Mouse (Mus musculus): ENCODE data around the gene Gmeb1.
"Not testable (repeated sequence)": the region's sequence is repeated elsewhere in the genome, so short reads cannot be mapped to it uniquely, and the experiment has no call there.

The Gmeb1 gene

GRCm38 (mm10) chr4:132273166-132273565 lies 11.8 kb upstream of the Gmeb1 start:
- DNase-seq (ENCODE audit: low spot score), result no peak

- DNase-seq (ENCODE audit: low spot score), result peak; percentile 94
Measured at GRCm38 (mm10) chr4:132269740-132270560, 8.5 kb upstream of the Gmeb1 start.

GRCm38 (mm10) chr4:132268871-132269739 lies 7.7 kb upstream of the Gmeb1 start:
- peak; percentile 50 for DNase-seq (ENCODE audit: low spot score)

- DNase-seq (ENCODE audit: low spot score), result no peak
Measured at GRCm38 (mm10) chr4:132266835-132267349, 5.5 kb upstream of the Gmeb1 start.

- no peak for DNase-seq (ENCODE audit: low spot score)
Measured at GRCm38 (mm10) chr4:132263313-132263712, 1.9 kb upstream of the Gmeb1 start.

- DNase-seq (ENCODE audit: low spot score), result no peak
Measured at GRCm38 (mm10) chr4:132262358-132262616, 885 bp upstream of the Gmeb1 start.

GRCm38 (mm10) chr4:132260404-132261379 lies 710 bp downstream of the Gmeb1 start:
- DNase-seq (ENCODE audit: low spot score), result peak; percentile 55

- DNase-seq (ENCODE audit: low spot score), result no peak
Measured at GRCm38 (mm10) chr4:132259248-132259647, 2.2 kb downstream of the Gmeb1 start.

GRCm38 (mm10) chr4:132256384-132256783 lies 5.0 kb downstream of the Gmeb1 start:
- no peak for DNase-seq (ENCODE audit: low spot score)

GRCm38 (mm10) chr4:132254986-132255385 lies 6.4 kb downstream of the Gmeb1 start:
- no peak for DNase-seq (ENCODE audit: low spot score)

GRCm38 (mm10) chr4:132253622-132254021 lies 7.8 kb downstream of the Gmeb1 start:
- DNase-seq (ENCODE audit: low spot score), result no peak

- DNase-seq (ENCODE audit: low spot score), result no peak
Measured at GRCm38 (mm10) chr4:132253128-132253527, 8.3 kb downstream of the Gmeb1 start.

- DNase-seq (ENCODE audit: low spot score), result no peak
Measured at GRCm38 (mm10) chr4:132251596-132251995, 9.8 kb downstream of the Gmeb1 start.

- DNase-seq (ENCODE audit: low spot score), result no peak
Measured at GRCm38 (mm10) chr4:132247451-132247997, 13.9 kb downstream of the Gmeb1 start.

GRCm38 (mm10) chr4:132245643-132246042 lies 15.8 kb downstream of the Gmeb1 start:
- DNase-seq (ENCODE audit: low spot score), result no peak

GRCm38 (mm10) chr4:132241208-132241607 lies 20.2 kb downstream of the Gmeb1 start:
- no peak for DNase-seq (ENCODE audit: low spot score)

- DNase-seq (ENCODE audit: low spot score), result no peak
Measured at GRCm38 (mm10) chr4:132240367-132240766, 21.0 kb downstream of the Gmeb1 start.

GRCm38 (mm10) chr4:132238356-132238755 lies 23.0 kb downstream of the Gmeb1 start:
- DNase-seq (ENCODE audit: low spot score), result no peak

- no peak for DNase-seq (ENCODE audit: low spot score)
Measured at GRCm38 (mm10) chr4:132234710-132235109, 26.7 kb downstream of the Gmeb1 start.

- no peak for DNase-seq (ENCODE audit: low spot score)
Measured at GRCm38 (mm10) chr4:132230422-132230821, 31.0 kb downstream of the Gmeb1 start.

GRCm38 (mm10) chr4:132222001-132222400 lies 39.4 kb downstream of the Gmeb1 start:
- not testable (repeated sequence) for DNase-seq (ENCODE audit: low spot score)
